Mouse (Mus musculus): Measurements from ENCODE around the gene Gstp2. TPM values are rescaled to one million over a fixed set of nuclear protein-coding genes. Genes with fewer than 3 reads are reported as not detected.

The Gstp2 gene
- 1.2 and 3.4 TPM in 2 replicates for polyA plus RNA-seq (2015; fragmentation: Nextera tagmentation; extraction: Ambion mirVana)

DNA sequence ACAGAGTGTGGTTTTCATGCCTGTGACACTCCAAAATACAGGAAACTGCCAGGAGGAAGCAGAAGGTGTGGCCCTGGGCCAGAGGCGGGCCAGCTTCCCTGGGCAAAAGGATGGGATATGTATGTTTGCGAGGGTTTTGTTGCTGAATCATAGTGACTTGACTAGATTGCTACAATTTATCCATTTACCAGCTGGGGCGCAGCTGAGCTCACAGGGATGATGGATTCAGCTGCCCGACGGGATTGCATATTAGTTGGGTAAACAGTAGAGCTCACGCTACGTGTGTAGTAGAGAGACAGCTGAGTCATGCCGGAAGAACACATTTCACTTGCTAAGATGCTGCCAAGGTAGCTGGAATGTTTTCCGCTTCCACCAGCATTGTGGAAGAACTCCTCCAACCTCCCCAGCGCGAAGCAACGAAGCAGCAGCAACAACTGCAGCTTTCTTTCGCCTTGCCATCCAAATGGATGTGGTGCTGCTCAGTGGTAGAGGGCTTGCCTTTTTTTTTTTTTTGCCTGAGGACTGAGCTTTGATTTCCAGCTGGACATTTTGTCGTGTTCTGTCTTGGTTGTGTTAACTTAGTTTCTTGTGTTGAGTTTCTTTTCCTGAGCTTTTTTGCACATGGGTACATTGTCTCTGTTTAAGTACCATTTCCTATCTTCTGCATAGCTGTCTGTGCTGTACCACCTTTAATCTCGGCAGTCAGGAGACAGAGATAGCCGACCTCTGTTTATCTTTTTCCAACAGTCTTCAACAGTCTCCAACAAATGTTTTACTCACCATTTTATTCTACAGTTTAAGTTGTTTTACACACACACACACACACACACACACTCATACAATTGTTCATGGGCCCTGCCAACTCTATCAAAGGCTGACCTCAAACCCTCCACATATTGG, at the start of gene Gstp2:
Gene Gstp2, minus strand, starts transcription at position 58 of the 900 bp plus-strand sequence.
- Histone ChIP-seq H3K4me1 (peaks cover 8% of the 10 kb centered on the region; the same call in 1 of the 2 replicates), H3K4me3 (no peak within 1 kb of the TSS), H3K9me3 (no peaks in the 10 kb centered on the region; the same call in 1 of the 2 replicates), H3K27ac (no peak within 1 kb of the TSS), H3K9ac (no peak within 1 kb of the TSS), H3K4me2 (peak within 1 kb of the TSS; percentile 35), H3K27me3 (no peaks in the 10 kb centered on the region), H3K36me3 (no peaks in the 10 kb centered on the region)
- ATAC-seq (ENCODE audit: insufficient number of reproducible peaks, insufficient read depth, low FRiP score, low TSS enrichment, low read depth): no peak
- WGBS: 53% methylated on average over 16 of the region's 16 CpGs

- ATAC-seq (ENCODE audit: insufficient number of reproducible peaks, insufficient read depth, low FRiP score, low TSS enrichment, low read depth): no peak
- no peak overlapping the region for H3K27ac ChIP-seq
- H3K4me3 ChIP-seq: no peak overlapping the region
- H3K4me1 ChIP-seq: peaks cover 33% of the 10 kb centered on the region
- no peaks in the 10 kb centered on the region for H3K9me3 ChIP-seq
- H3K9ac ChIP-seq: no peak overlapping the region
- 82% methylated on average over 5 of the region's 5 CpGs for WGBS
- H3K27me3 ChIP-seq: peaks cover 10% of the 10 kb centered on the region
- no peak overlapping the region for H3K4me2 ChIP-seq
- H3K36me3 ChIP-seq: no peaks in the 10 kb centered on the region
These were observed 49.0 kb upstream of the Gstp2 start for GRCm38 (mm10) chr19:4094774-4095303.

DNA sequence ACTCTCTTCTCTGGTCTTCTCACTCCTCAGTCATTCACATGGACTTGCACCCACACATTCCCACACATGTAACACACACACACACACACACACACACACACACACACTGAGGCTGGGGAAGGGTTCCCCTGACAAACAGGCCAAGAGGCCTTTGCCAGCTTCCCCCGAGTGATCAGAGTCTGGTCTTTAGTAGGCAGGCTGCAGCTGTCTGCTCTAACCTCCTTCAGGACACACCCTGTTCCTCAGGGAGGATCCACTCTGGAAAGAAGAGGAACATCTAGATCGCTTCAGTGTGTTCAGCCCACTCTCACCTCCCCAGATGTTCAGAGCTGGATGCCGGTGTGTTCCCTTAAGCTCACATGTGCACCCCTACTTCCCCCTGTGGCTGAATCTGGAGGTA, 48.5 kb upstream of the Gstp2 start:
- H3K27me3 ChIP-seq: peaks cover 5% of the 10 kb centered on the region
- 72% methylated on average over 3 of the region's 3 CpGs for WGBS
- peak overlapping the region; percentile 32; the same call in 1 of the 2 replicates for H3K9ac ChIP-seq
- no peak overlapping the region for H3K4me2 ChIP-seq
- no peaks in the 10 kb centered on the region for H3K9me3 ChIP-seq
- no peak overlapping the region for H3K4me3 ChIP-seq
- ATAC-seq (ENCODE audit: insufficient number of reproducible peaks, insufficient read depth, low FRiP score, low TSS enrichment, low read depth): no peak
- no peaks in the 10 kb centered on the region for H3K36me3 ChIP-seq
- H3K4me1 ChIP-seq: peaks cover 28% of the 10 kb centered on the region
- no peak overlapping the region for H3K27ac ChIP-seq

- Histone ChIP-seq H3K27me3 (no peaks in the 10 kb centered on the region; the same call in 1 of the 2 replicates), H3K4me3 (no peak overlapping the region), H3K9ac (no peak overlapping the region), H3K9me3 (no peaks in the 10 kb centered on the region), H3K4me2 (no peak overlapping the region), H3K36me3 (no peaks in the 10 kb centered on the region), H3K4me1 (peaks cover 22% of the 10 kb centered on the region), H3K27ac (no peak overlapping the region)
- 70% methylated on average over 7 of the region's 7 CpGs for WGBS
- no peak for ATAC-seq (ENCODE audit: insufficient number of reproducible peaks, insufficient read depth, low FRiP score, low TSS enrichment, low read depth)
These were observed 47.9 kb upstream of the Gstp2 start for GRCm38 (mm10) chr19:4093772-4094171.

DNA sequence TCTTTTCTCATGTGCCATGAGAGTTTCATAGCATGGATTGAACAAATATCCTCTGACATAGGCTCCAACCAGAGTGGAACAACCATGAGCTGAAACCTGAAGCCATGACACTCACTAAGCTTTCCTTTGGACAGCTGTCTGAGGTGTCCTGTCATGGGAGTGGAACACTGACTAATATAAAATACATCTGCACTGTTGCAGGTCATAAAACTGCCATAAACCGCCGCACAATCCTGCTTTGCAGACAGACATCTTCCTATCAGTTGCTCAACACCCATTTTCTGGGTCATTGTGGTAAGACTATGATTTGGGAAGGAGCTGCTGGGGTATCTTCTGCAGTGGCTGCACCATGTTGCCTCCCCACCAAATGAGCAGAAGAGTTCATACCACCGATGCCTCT, 46.9 kb upstream of the Gstp2 start:
- H3K27ac ChIP-seq: no peak overlapping the region
- H3K4me1 ChIP-seq: peaks cover 13% of the 10 kb centered on the region
- ATAC-seq (ENCODE audit: insufficient number of reproducible peaks, insufficient read depth, low FRiP score, low TSS enrichment, low read depth): no peak
- H3K4me2 ChIP-seq: no peak overlapping the region
- no peaks in the 10 kb centered on the region for H3K36me3 ChIP-seq
- 88% methylated on average over 3 of the region's 3 CpGs for WGBS
- no peaks in the 10 kb centered on the region; the same call in 1 of the 2 replicates for H3K27me3 ChIP-seq
- H3K9me3 ChIP-seq: no peaks in the 10 kb centered on the region
- no peak overlapping the region for H3K9ac ChIP-seq
- no peak overlapping the region for H3K4me3 ChIP-seq

GRCm38 (mm10) chr19:4091383-4091782, 45.6 kb upstream of the Gstp2 start:
- WGBS: 59% methylated on average over 2 of the region's 2 CpGs
- Histone ChIP-seq H3K27me3 (no peaks in the 10 kb centered on the region; the same call in 1 of the 2 replicates), H3K36me3 (no peaks in the 10 kb centered on the region), H3K9me3 (no peaks in the 10 kb centered on the region), H3K4me2 (no peak overlapping the region), H3K4me3 (no peak overlapping the region), H3K9ac (no peak overlapping the region), H3K4me1 (peaks cover 6% of the 10 kb centered on the region), H3K27ac (no peak overlapping the region)
- no peak for ATAC-seq (ENCODE audit: insufficient number of reproducible peaks, insufficient read depth, low FRiP score, low TSS enrichment, low read depth)

DNA sequence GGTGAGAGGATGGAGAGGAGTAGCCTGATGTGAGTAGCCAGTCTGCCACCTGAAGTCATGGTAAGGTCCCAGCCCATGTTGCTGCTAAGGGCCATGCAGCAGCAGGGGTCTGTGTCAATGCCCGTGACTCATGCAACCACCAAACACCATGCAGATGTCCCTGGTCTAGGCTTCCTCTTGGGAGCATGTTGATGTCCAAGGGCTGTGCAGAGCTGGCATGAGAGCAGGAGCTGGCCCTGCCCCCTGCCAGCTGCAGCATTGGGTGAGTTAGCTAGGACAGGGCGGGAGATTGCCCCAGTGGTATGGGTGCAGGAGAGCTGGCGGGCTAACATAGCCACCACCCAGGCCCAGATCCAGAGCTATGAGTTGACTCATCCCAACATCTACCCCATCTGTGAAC, 44.6 kb upstream of the Gstp2 start:
- 88% methylated on average over 3 of the region's 3 CpGs for WGBS
- no peak for ATAC-seq (ENCODE audit: insufficient number of reproducible peaks, insufficient read depth, low FRiP score, low TSS enrichment, low read depth)
- H3K9ac ChIP-seq: no peak overlapping the region
- H3K4me2 ChIP-seq: no peak overlapping the region
- no peaks in the 10 kb centered on the region; the same call in 1 of the 2 replicates for H3K27me3 ChIP-seq
- H3K9me3 ChIP-seq: no peaks in the 10 kb centered on the region
- no peak overlapping the region for H3K4me3 ChIP-seq
- H3K27ac ChIP-seq: no peak overlapping the region
- H3K4me1 ChIP-seq: no peaks in the 10 kb centered on the region
- no peaks in the 10 kb centered on the region for H3K36me3 ChIP-seq

- H3K9me3 ChIP-seq: no peaks in the 10 kb centered on the region
- no peak for ATAC-seq (ENCODE audit: insufficient number of reproducible peaks, insufficient read depth, low FRiP score, low TSS enrichment, low read depth)
- H3K4me2 ChIP-seq: no peak overlapping the region
- H3K36me3 ChIP-seq: no peaks in the 10 kb centered on the region
- no peak overlapping the region for H3K4me3 ChIP-seq
- H3K27ac ChIP-seq: no peak overlapping the region
- H3K4me1 ChIP-seq: no peaks in the 10 kb centered on the region
- H3K9ac ChIP-seq: no peak overlapping the region
- peaks cover 6% of the 10 kb centered on the region; the same call in 1 of the 2 replicates for H3K27me3 ChIP-seq
- WGBS: 76% methylated on average over 6 of the region's 6 CpGs
These were observed 43.3 kb upstream of the Gstp2 start for GRCm38 (mm10) chr19:4089128-4089527.

DNA sequence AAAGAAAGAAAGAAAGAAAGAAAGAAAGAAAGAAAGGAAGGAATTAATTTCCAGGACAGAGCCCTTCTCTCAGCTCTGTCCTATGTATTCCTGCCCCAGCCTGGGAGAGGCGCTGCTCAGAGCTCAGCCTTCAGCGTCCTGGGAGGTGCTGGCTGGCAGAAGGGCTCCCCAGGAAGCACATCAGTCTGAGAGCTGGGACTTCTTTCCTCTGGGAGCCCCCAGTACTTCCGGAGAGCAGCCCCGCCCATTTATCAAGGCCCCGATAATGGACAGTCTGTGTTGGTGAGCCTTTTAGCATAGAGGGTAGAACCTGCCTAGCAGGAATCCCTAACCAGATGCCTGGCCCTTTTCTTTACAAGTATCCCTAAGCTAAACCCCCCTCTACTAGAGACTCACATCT, 42.3 kb upstream of the Gstp2 start:
- Histone ChIP-seq H3K9ac (no peak overlapping the region), H3K4me2 (no peak overlapping the region), H3K27ac (no peak overlapping the region), H3K4me1 (0 out of 2 replicates have a peak, but pooled peaks cover 3% of the 10 kb centered on the region), H3K36me3 (no peaks in the 10 kb centered on the region), H3K4me3 (no peak overlapping the region), H3K27me3 (peaks cover 7% of the 10 kb centered on the region; the same call in 1 of the 2 replicates), H3K9me3 (no peaks in the 10 kb centered on the region)
- 43% methylated on average over 5 of the region's 5 CpGs for WGBS
- ATAC-seq (ENCODE audit: insufficient number of reproducible peaks, insufficient read depth, low FRiP score, low TSS enrichment, low read depth): no peak

GRCm38 (mm10) chr19:4087090-4087489, 41.3 kb upstream of the Gstp2 start:
- Histone ChIP-seq H3K4me3 (no peak overlapping the region), H3K4me1 (0 out of 2 replicates have a peak, but pooled peaks cover 3% of the 10 kb centered on the region), H3K9ac (no peak overlapping the region), H3K27ac (no peak overlapping the region), H3K9me3 (no peaks in the 10 kb centered on the region), H3K27me3 (peaks cover 7% of the 10 kb centered on the region; the same call in 1 of the 2 replicates), H3K4me2 (no peak overlapping the region), H3K36me3 (no peaks in the 10 kb centered on the region)
- no peak for ATAC-seq (ENCODE audit: insufficient number of reproducible peaks, insufficient read depth, low FRiP score, low TSS enrichment, low read depth)
- 90% methylated on average over 5 of the region's 5 CpGs for WGBS

DNA sequence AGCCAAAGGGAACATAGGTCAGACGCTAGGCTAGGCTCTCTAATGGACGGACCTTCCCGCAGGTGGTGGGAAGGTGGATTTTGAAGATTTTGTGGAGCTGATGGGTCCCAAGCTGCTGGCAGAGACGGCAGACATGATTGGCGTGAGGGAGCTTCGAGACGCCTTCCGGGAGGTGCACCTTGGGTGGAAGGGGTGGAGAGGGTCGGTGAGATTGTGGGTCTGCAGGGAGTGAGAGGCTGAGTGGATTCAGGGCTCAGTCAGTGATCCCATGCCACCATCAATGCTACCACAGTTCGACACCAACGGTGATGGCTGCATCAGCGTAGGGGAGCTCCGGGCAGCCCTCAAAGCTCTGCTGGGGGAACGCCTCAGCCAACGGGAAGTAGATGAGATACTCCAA, 40.3 kb upstream of the Gstp2 start:
- WGBS: 88% methylated on average over 15 of the region's 15 CpGs

More for the DNA sequence above, 40.3 kb upstream of the Gstp2 start:
- ATAC-seq (ENCODE audit: insufficient number of reproducible peaks, insufficient read depth, low FRiP score, low TSS enrichment, low read depth): no peak
- Histone ChIP-seq H3K9me3 (no peaks in the 10 kb centered on the region), H3K36me3 (no peaks in the 10 kb centered on the region), H3K4me3 (no peak overlapping the region), H3K4me2 (no peak overlapping the region), H3K27me3 (peaks cover 7% of the 10 kb centered on the region; the same call in 1 of the 2 replicates), H3K9ac (no peak overlapping the region), H3K27ac (no peak overlapping the region), H3K4me1 (0 out of 2 replicates have a peak, but pooled peaks cover 3% of the 10 kb centered on the region)
